Comparison of ENCODE assay signal across 8 mouse cellular contexts in the genomic region with DNA sequence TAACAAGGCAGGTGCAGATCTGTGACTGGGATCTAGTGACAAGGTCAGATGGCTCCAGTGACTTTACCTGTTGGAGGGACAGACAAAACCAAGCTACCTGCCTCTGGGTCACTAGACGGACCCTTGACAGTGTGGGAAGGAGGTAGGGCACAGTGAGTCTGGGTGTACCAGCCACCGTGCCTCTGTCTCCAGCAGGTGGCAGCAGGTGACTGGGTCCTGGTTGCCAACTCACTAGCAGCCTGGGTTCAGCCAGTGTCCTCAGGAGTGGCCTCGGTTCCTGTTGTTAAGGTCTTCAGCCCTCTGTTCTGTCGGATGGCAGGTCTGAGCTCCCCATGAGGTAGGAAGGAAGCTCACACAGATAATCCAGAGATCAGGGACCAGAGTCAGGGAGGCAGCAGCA. TPM values are rescaled to one million over a fixed set of nuclear protein-coding genes. Genes with fewer than 3 reads are reported as not detected.
DNase-seq lines count a peak whose midpoint lies in the region; ATAC-seq and TF ChIP-seq lines count a peak whose summit lies in the region.
"Had no signal": no experiment of that assay in that cellular context is flagged by ENCODE, and none has a peak within 500 bp of the region (broad histone marks: within the 10 kb centered on the region; RNA-seq: fewer than 3 reads in every experiment).

No protein-coding gene starts in this region.

- WGBS in forebrain, embryonic 11.5 days: 5% methylated on average over 4 of the region's 4 CpGs
- 9% methylated on average over 4 of the region's 4 CpGs for WGBS in hindbrain, postnatal 0 days
- 8% methylated on average over 4 of the region's 4 CpGs for WGBS in midbrain, embryonic 12.5 days

- no peaks in the 10 kb centered on the region for H3K4me1 ChIP-seq in forebrain, embryonic 11.5 days (replicated peaks; ENCODE audit: control insufficient read depth, insufficient read depth, low read length)
- no peaks in the 10 kb centered on the region for H3K4me1 ChIP-seq in hindbrain, postnatal 0 days (ENCODE audit: insufficient read depth, low read length)
- no peaks in the 10 kb centered on the region for H3K4me1 ChIP-seq in midbrain, embryonic 12.5 days

- H3K9ac ChIP-seq in forebrain, embryonic 11.5 days (ENCODE audit: low read length): no peak overlapping the region
- no peak overlapping the region for H3K9ac ChIP-seq in hindbrain, postnatal 0 days (replicated peaks; ENCODE audit: low read length)
- no peak overlapping the region for H3K9ac ChIP-seq in midbrain, embryonic 12.5 days (replicated peaks)

- no peak overlapping the region for H3K4me3 ChIP-seq in forebrain, embryonic 11.5 days (ENCODE audit: low read depth, low read length)
- H3K4me3 ChIP-seq in hindbrain, postnatal 0 days (ENCODE audit: low read length): no peak overlapping the region
- no peak overlapping the region for H3K4me3 ChIP-seq in midbrain, embryonic 12.5 days

- no peak overlapping the region for H3K27ac ChIP-seq in forebrain, embryonic 11.5 days (ENCODE audit: low read depth, low read length)
- H3K27ac ChIP-seq in hindbrain, postnatal 0 days: no peak overlapping the region
- no peak overlapping the region for H3K27ac ChIP-seq in midbrain, embryonic 12.5 days (replicated peaks)

- no peak overlapping the region for H3K4me2 ChIP-seq in forebrain, embryonic 11.5 days (ENCODE audit: low read depth, low read length, severe bottlenecking)
- H3K4me2 ChIP-seq in hindbrain, postnatal 0 days (ENCODE audit: low read depth, low read length): no peak overlapping the region
- H3K4me2 ChIP-seq in midbrain, embryonic 12.5 days (replicated peaks): no peak overlapping the region

- H3K36me3 ChIP-seq in forebrain, embryonic 11.5 days (ENCODE audit: control insufficient read depth, insufficient read depth, low read length): no peaks in the 10 kb centered on the region
- no peaks in the 10 kb centered on the region for H3K36me3 ChIP-seq in hindbrain, postnatal 0 days (ENCODE audit: insufficient read depth, low read length)
- H3K36me3 ChIP-seq in midbrain, embryonic 12.5 days: no peaks in the 10 kb centered on the region
- no peaks in the 10 kb centered on the region for H3K36me3 ChIP-seq in splenic B cell, adult 2 months (ENCODE audit: control insufficient read depth, insufficient read depth, low read length, poor library complexity, severe bottlenecking)

- TF ChIP-seq CTCF in hindbrain, postnatal 0 days (IDR thresholded peaks at IDR 0.05; ENCODE audit: low read depth): peak; percentile 99

- 0 out of 2 replicates have a peak, but pooled peaks have one; percentile 53 for ATAC-seq in forebrain, embryonic 11.5 days (replicated peaks; ENCODE audit: low FRiP score)
- ATAC-seq in hindbrain, postnatal 0 days: peak; percentile 83
- ATAC-seq in midbrain, embryonic 12.5 days (ENCODE audit: low FRiP score, low read depth): peak; percentile 68; the same call in 1 of the 2 replicates

- DNase-seq in NIH3T3 (ENCODE audit: low read depth): peak; percentile 51
- peak; percentile 75 for DNase-seq in brain, adult 2 months (ENCODE audit: low read depth, low spot score)
- peak; percentile 86 for DNase-seq in forebrain, embryonic 11.5 days (ENCODE audit: low spot score)
- peak; percentile 88 for DNase-seq in hindbrain, postnatal 0 days (ENCODE audit: low spot score)
- peak; percentile 36 to 56 for DNase-seq in left cerebral cortex, adult 8-10 months (ENCODE audit: low spot score in 2 of 2)
- DNase-seq in splenic B cell, adult 2 months (ENCODE audit: low read depth, low spot score): peak; percentile 31

- H3K27me3 ChIP-seq in forebrain, embryonic 11.5 days (ENCODE audit: control insufficient read depth, insufficient read depth, low read length): no peaks in the 10 kb centered on the region
- H3K27me3 ChIP-seq in hindbrain, postnatal 0 days (ENCODE audit: insufficient read depth, low read length): no peaks in the 10 kb centered on the region
- H3K27me3 ChIP-seq in midbrain, embryonic 12.5 days: peaks cover 3% of the 10 kb centered on the region
- H3K27me3 ChIP-seq in splenic B cell, adult 2 months (ENCODE audit: control insufficient read depth, insufficient read depth, low read length, poor library complexity, severe bottlenecking): no peaks in the 10 kb centered on the region

- no peaks in the 10 kb centered on the region for H3K9me3 ChIP-seq in forebrain, embryonic 11.5 days (ENCODE audit: control insufficient read depth, low read length)
- no peaks in the 10 kb centered on the region for H3K9me3 ChIP-seq in hindbrain, postnatal 0 days (ENCODE audit: low read length)
- no peaks in the 10 kb centered on the region for H3K9me3 ChIP-seq in midbrain, embryonic 12.5 days

RNA-seq across cellular contexts. Expression of gene Pax7, which starts 43.9 kb away (rescaled TPM):
- 0.57 and 0.73 TPM in 2 replicates for polyA plus RNA-seq in forebrain, embryonic 11.5 days (2014; fragmentation: Nextera tagmentation; extraction: Ambion mirVana)
- total RNA-seq in hindbrain, postnatal 0 days (2014; rRNA removed): 2.6 and 3.6 TPM in 2 replicates
- 0.30 and 0.41 TPM in 2 replicates for polyA plus RNA-seq in hindbrain, postnatal 0 days (2015; fragmentation: Nextera tagmentation; extraction: Ambion mirVana)
- total RNA-seq in left cerebral cortex, adult 8-10 months (2022): 1 to 10 TPM in 1 of 4 experiments, under 1 TPM in 1, not detected in 2; 0.20 to 1.0 TPM
- polyA plus RNA-seq in midbrain, embryonic 12.5 days (2016; fragmentation: Nextera tagmentation; extraction: Ambion mirVana): 4.4 and 5.7 TPM in 2 replicates
- polyA plus RNA-seq: heart, embryonic 14.5 days had no signal

Comparison
In these comparisons a context has a peak if more than half of its experiments do, and no peak if none do; other contexts are left out.
1. DNase-seq: peak in every context shown above with its lines; median percentile 88 in hindbrain, postnatal 0 days; 86 in forebrain, embryonic 11.5 days; 75 in brain, adult 2 months; 51 in NIH3T3; 46 in left cerebral cortex, adult 8-10 months; 31 in splenic B cell, adult 2 months.